Mouse (Mus musculus) embryonic facial prominence, embryonic 13.5 days (tissue): ENCODE results near the gene Izumo4. TPM values are rescaled to one million over a fixed set of nuclear protein-coding genes. Genes with fewer than 3 reads are reported as not detected.

Experiments used
- ATAC-seq: fragments of 200-750 bp; cut with Nextera tagmentation; 2 replicates; pipeline ENCODE4 v1.8.0; 2017; ENCODE audit warnings: low read depth; ENCODE audit not compliant: insufficient number of reproducible peaks, insufficient read depth, low FRiP score, low TSS enrichment
- H3K27ac ChIP-seq: fragments of 300-500 bp; sonication (generic); 2 replicates; pipeline ENCODE4 v1.5.1; 2015; ENCODE audit warnings: moderate library complexity, mild to moderate bottlenecking, inconsistent platforms
- H3K27me3 ChIP-seq: fragments of 300-500 bp; sonication (generic); 2 replicates; pipeline ENCODE4 v1.6.1; 2015; ENCODE audit warnings: mild to moderate bottlenecking, inconsistent platforms
- H3K36me3 ChIP-seq: fragments of 300-500 bp; sonication (generic); 2 replicates; pipeline ENCODE4 v1.6.1; 2015; ENCODE audit warnings: mild to moderate bottlenecking, inconsistent platforms
- H3K4me1 ChIP-seq: fragments of 300-500 bp; sonication (generic); 2 replicates; pipeline ENCODE4 v1.6.1; 2015; ENCODE audit warnings: inconsistent platforms
- H3K4me2 ChIP-seq: fragments of 300-500 bp; sonication (generic); 2 replicates; pipeline ENCODE4 v1.6.1; 2015; ENCODE audit warnings: moderate library complexity, mild to moderate bottlenecking, inconsistent platforms
- H3K4me3 ChIP-seq: fragments of 300-500 bp; sonication (generic); 2 replicates; pipeline ENCODE4 v1.5.1; 2015; ENCODE audit warnings: mild to moderate bottlenecking, inconsistent platforms
- H3K9ac ChIP-seq: fragments of 300-500 bp; sonication (generic); 2 replicates; pipeline ENCODE4 v1.6.1; 2015; ENCODE audit warnings: mild to moderate bottlenecking, inconsistent platforms
- H3K9me3 ChIP-seq: fragments of 300-500 bp; sonication (generic); 2 replicates; pipeline ENCODE4 v1.6.1; 2016; ENCODE audit warnings: inconsistent platforms
- WGBS: fragments of 180-500 bp; shearing (Covaris S2); methylation state at CpG from one replicate; pipeline ENCODE4 v1.1.7; 2015; ENCODE audit warnings: mixed read lengths; 5-methylcytosine and 5-hydroxymethylcytosine counted together
- polyA plus RNA-seq: library from polyadenylated mRNA; unstranded; fragments of >200 nt; fragmentation: Nextera tagmentation; extraction: Ambion mirVana; gene quantifications from 2 replicates; pipeline ENCODE4 v1.2.1, GENCODE M21; 2015

The Izumo4 gene
- polyA plus RNA-seq, 1 experiment from 2014 or later, result 29.2 TPM

GRCm38 (mm10) chr10:80705033-80705432, 3.0 kb downstream of the Izumo4 start:
- Histone ChIP-seq H3K9me3 (no peaks in the 10 kb centered on the region), H3K4me1 (peaks cover 26% of the 10 kb centered on the region), H3K4me2 (no peak overlapping the region), H3K36me3 (peaks cover 57% of the 10 kb centered on the region), H3K27me3 (no peaks in the 10 kb centered on the region), H3K9ac (no peak overlapping the region), H3K4me3 (no peak overlapping the region), H3K27ac (no peak overlapping the region)
- no peak for ATAC-seq
- WGBS, result 61% methylated on average over 3 of the region's 3 CpGs

GRCm38 (mm10) chr10:80705479-80705878, 3.5 kb downstream of the Izumo4 start:
- Histone ChIP-seq H3K4me1 (peaks cover 22% of the 10 kb centered on the region), H3K9me3 (no peaks in the 10 kb centered on the region), H3K4me2 (no peak overlapping the region), H3K27ac (no peak overlapping the region), H3K4me3 (no peak overlapping the region), H3K9ac (no peak overlapping the region), H3K27me3 (no peaks in the 10 kb centered on the region), H3K36me3 (peaks cover 61% of the 10 kb centered on the region)
- 68% methylated on average over 3 of the region's 3 CpGs for WGBS
- ATAC-seq, result no peak

- Histone ChIP-seq H3K27me3 (no peaks in the 10 kb centered on the region), H3K9ac (no peak overlapping the region), H3K4me1 (no peaks in the 10 kb centered on the region), H3K9me3 (no peaks in the 10 kb centered on the region), H3K36me3 (peaks cover 99% of the 10 kb centered on the region), H3K4me3 (no peak overlapping the region), H3K4me2 (no peak overlapping the region), H3K27ac (no peak overlapping the region)
- no peak for ATAC-seq
- 84% methylated on average over 3 of the region's 3 CpGs for WGBS
Measured at GRCm38 (mm10) chr10:80710834-80711233, 8.8 kb downstream of the Izumo4 start.

- Histone ChIP-seq H3K4me3 (no peak overlapping the region), H3K4me2 (no peak overlapping the region), H3K9ac (no peak overlapping the region), H3K36me3 (peaks cover 99% of the 10 kb centered on the region), H3K27me3 (no peaks in the 10 kb centered on the region), H3K9me3 (no peaks in the 10 kb centered on the region), H3K4me1 (no peaks in the 10 kb centered on the region), H3K27ac (no peak overlapping the region)
- WGBS, result 82% methylated on average over 1 of the region's 1 CpGs
- ATAC-seq, result no peak
Measured at GRCm38 (mm10) chr10:80717281-80717680, 15.3 kb downstream of the Izumo4 start.

GRCm38 (mm10) chr10:80727369-80728127, 25.6 kb downstream of the Izumo4 start:
- Histone ChIP-seq H3K27ac (no peak overlapping the region), H3K4me2 (no peak overlapping the region), H3K9me3 (no peaks in the 10 kb centered on the region), H3K36me3 (peaks cover 98% of the 10 kb centered on the region), H3K9ac (no peak overlapping the region), H3K4me3 (no peak overlapping the region), H3K4me1 (0 out of 2 replicates have a peak, but pooled peaks cover 4% of the 10 kb centered on the region), H3K27me3 (no peaks in the 10 kb centered on the region)
- ATAC-seq, result no peak
- 86% methylated on average over 5 of the region's 5 CpGs for WGBS

- H3K4me2 ChIP-seq, result no peak overlapping the region
- H3K9ac ChIP-seq, result no peak overlapping the region
- no peak overlapping the region for H3K27ac ChIP-seq
- H3K36me3 ChIP-seq, result peaks cover 74% of the 10 kb centered on the region
- no peak for ATAC-seq
- H3K4me3 ChIP-seq, result no peak overlapping the region
- no peaks in the 10 kb centered on the region for H3K27me3 ChIP-seq
- 0 out of 2 replicates have a peak, but pooled peaks cover 3% of the 10 kb centered on the region for H3K4me1 ChIP-seq
- WGBS, result 95% methylated on average over 6 of the region's 6 CpGs
- H3K9me3 ChIP-seq, result no peaks in the 10 kb centered on the region
Measured at GRCm38 (mm10) chr10:80732611-80733101, 30.7 kb downstream of the Izumo4 start.

- H3K27me3 ChIP-seq, result no peaks in the 10 kb centered on the region
- no peak for ATAC-seq
- H3K36me3 ChIP-seq, result peaks cover 43% of the 10 kb centered on the region
- H3K4me2 ChIP-seq, result no peak overlapping the region
- WGBS, result 79% methylated on average over 5 of the region's 5 CpGs
- H3K4me1 ChIP-seq, result peaks cover 25% of the 10 kb centered on the region
- no peak overlapping the region for H3K27ac ChIP-seq
- no peak overlapping the region for H3K9ac ChIP-seq
- no peaks in the 10 kb centered on the region for H3K9me3 ChIP-seq
- no peak overlapping the region for H3K4me3 ChIP-seq
Measured at GRCm38 (mm10) chr10:80736731-80737130, 34.7 kb downstream of the Izumo4 start.

- no peaks in the 10 kb centered on the region for H3K9me3 ChIP-seq
- H3K4me1 ChIP-seq, result peaks cover 29% of the 10 kb centered on the region
- no peak overlapping the region for H3K4me2 ChIP-seq
- WGBS, result 78% methylated on average over 1 of the region's 1 CpGs
- no peak overlapping the region for H3K9ac ChIP-seq
- no peak for ATAC-seq
- H3K4me3 ChIP-seq, result no peak overlapping the region
- H3K27ac ChIP-seq, result no peak overlapping the region
- no peaks in the 10 kb centered on the region for H3K27me3 ChIP-seq
- H3K36me3 ChIP-seq, result peaks cover 25% of the 10 kb centered on the region
Measured at GRCm38 (mm10) chr10:80738657-80739056, 36.7 kb downstream of the Izumo4 start.

- WGBS, result 28% methylated on average over 5 of the region's 5 CpGs
- Histone ChIP-seq H3K4me2 (peak overlapping the region; percentile 95), H3K4me3 (peak overlapping the region; percentile 98), H3K9ac (peak overlapping the region; percentile 97), H3K36me3 (peaks cover 16% of the 10 kb centered on the region), H3K27ac (peak overlapping the region; percentile 12; the same call in 1 of the 2 replicates), H3K27me3 (no peaks in the 10 kb centered on the region), H3K9me3 (no peaks in the 10 kb centered on the region), H3K4me1 (peaks cover 29% of the 10 kb centered on the region)
- ATAC-seq, result no peak
Measured at GRCm38 (mm10) chr10:80741146-80741545, 39.2 kb downstream of the Izumo4 start.

GRCm38 (mm10) chr10:80741634-80742179, 39.7 kb downstream of the Izumo4 start:
- ATAC-seq, result no peak
- under 1% methylated on average over 46 of the region's 46 CpGs for WGBS

GRCm38 (mm10) chr10:80742180-80742978, 40.4 kb downstream of the Izumo4 start, which contains the start of gene Ap3d1:
Ap3d1 (minus strand) TSS chr10:80742264.
- WGBS, result 1% methylated on average over 24 of the region's 25 CpGs
- no peaks in the 10 kb centered on the region for H3K27me3 ChIP-seq
- H3K9ac ChIP-seq, result peak within 1 kb of the TSS; percentile 97
- peak within 1 kb of the TSS; percentile 95 for H3K4me2 ChIP-seq
- H3K4me1 ChIP-seq, result peaks cover 26% of the 10 kb centered on the region
- peak within 1 kb of the TSS; percentile 98 for H3K4me3 ChIP-seq
- no peaks in the 10 kb centered on the region for H3K9me3 ChIP-seq
- peak; percentile 98 for ATAC-seq
- H3K27ac ChIP-seq, result peak within 1 kb of the TSS; percentile 85
- H3K36me3 ChIP-seq, result peaks cover 9% of the 10 kb centered on the region; the same call in 1 of the 2 replicates

More at GRCm38 (mm10) chr10:80741634-80742179, 39.7 kb downstream of the Izumo4 start:
- Histone ChIP-seq H3K36me3 (peaks cover 16% of the 10 kb centered on the region), H3K4me3 (peak overlapping the region; percentile 98), H3K9me3 (no peaks in the 10 kb centered on the region), H3K27me3 (no peaks in the 10 kb centered on the region), H3K4me2 (peak overlapping the region; percentile 95), H3K4me1 (peaks cover 29% of the 10 kb centered on the region), H3K9ac (peak overlapping the region; percentile 97), H3K27ac (peak overlapping the region; percentile 85)
